Mouse (Mus musculus): ENCODE measurements around the gene 1700029P11Rik.

DNA sequence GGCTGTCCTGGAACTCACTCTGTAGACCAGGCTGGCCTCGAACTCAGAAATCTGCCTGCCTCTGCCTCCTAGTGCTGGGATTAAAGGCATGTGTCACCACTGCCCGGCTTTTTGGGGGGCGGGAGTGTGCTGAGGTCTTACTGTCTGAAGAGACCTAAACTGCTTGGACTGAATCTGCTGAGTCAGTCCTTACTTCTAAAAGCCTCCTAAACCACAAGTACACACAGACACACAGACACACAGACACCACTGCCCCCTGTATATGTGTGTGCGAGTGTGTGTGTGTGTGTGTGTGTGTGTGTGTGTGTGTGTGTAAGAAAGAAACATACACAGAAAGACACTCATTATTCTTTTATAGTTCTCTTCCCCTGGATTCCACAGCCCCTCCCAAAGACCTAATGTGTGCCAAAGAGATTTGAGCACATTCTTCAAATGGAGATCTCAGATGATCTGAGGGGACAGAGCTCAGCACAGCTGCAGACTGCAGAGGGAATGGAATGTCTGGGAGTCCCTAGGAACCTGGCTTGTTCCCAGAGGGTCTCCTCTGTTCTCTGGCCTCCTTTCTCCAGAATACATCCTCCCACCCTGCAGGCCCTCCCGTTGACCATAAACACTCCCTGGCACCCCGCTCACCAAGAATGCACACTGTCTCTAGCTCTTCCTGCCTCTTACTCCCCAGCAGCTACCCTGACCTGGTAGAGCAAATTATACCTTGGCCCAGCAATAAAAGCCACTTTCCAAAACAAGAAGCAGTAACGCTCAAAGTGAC is 44.3 kb upstream of the 1700029P11Rik start:
- TF ChIP-seq CTCF (IDR thresholded peaks at IDR 0.05; ENCODE audit: control insufficient read depth, insufficient read depth, insufficient replicate concordance, low read depth, low read length) (no peak), POLR2A (IDR thresholded peaks at IDR 0.05; ENCODE audit: control insufficient read depth, low read depth, low read length) (no peak)

All from testis, adult 2 months (tissue).